Mouse (Mus musculus) midbrain, postnatal 0 days (tissue): ENCODE measurements around the gene Chic2. TPM values are rescaled to one million over a fixed set of nuclear protein-coding genes. Genes with fewer than 3 reads are reported as not detected.

Experiments
- ATAC-seq: fragments of 200-750 bp; cut with Nextera tagmentation; 2 replicates; pipeline ENCODE4 v1.8.0; 2017; ENCODE audit warnings: moderate number of reproducible peaks, mild to moderate bottlenecking, moderate TSS enrichment, moderate library complexity; ENCODE audit not compliant: low FRiP score
- DNase-seq: peaks from one replicate; pipeline ENCODE4 v3.0.0-alpha.2; 2015; ENCODE audit warnings: low spot score
- H3K27ac ChIP-seq: fragments of 300-500 bp; sonication (generic); 2 replicates; pipeline ENCODE4 v1.5.1; 2014; ENCODE audit warnings: low read depth, mild to moderate bottlenecking, low read length, mixed read lengths
- H3K27me3 ChIP-seq: fragments of 300-500 bp; sonication (generic); 2 replicates; pipeline ENCODE4 v1.6.1; 2014; ENCODE audit warnings: low read length, control low read depth, mixed read lengths; ENCODE audit not compliant: insufficient read depth
- H3K36me3 ChIP-seq: fragments of 300-500 bp; sonication (generic); 2 replicates; pipeline ENCODE4 v1.6.1; 2014; ENCODE audit warnings: low read length, control low read depth, mixed read lengths; ENCODE audit not compliant: insufficient read depth
- H3K4me1 ChIP-seq: fragments of 300-500 bp; sonication (generic); 2 replicates; pipeline ENCODE4 v1.6.1; 2014; ENCODE audit warnings: mild to moderate bottlenecking, control low read depth, antibody characterized with exemption, low read length, mixed read lengths; ENCODE audit not compliant: insufficient read depth
- H3K4me2 ChIP-seq: fragments of 300-500 bp; sonication (generic); 2 replicates; pipeline ENCODE4 v1.6.1; 2014; ENCODE audit warnings: low read depth, mild to moderate bottlenecking, low read length, mixed read lengths; ENCODE audit not compliant: poor library complexity, severe bottlenecking
- H3K4me3 ChIP-seq: fragments of 300-500 bp; sonication (generic); 2 replicates; pipeline ENCODE4 v1.5.1; 2014; ENCODE audit warnings: low read depth, mild to moderate bottlenecking, low read length, moderate library complexity
- H3K9ac ChIP-seq: fragments of 300-500 bp; sonication (generic); replicated peaks from 2 replicates; pipeline ENCODE4 v1.6.1; 2014; ENCODE audit warnings: mild to moderate bottlenecking, low read length, moderate library complexity, mixed read lengths; ENCODE audit not compliant: poor library complexity, severe bottlenecking
- H3K9me3 ChIP-seq: fragments of 300-500 bp; sonication (generic); 2 replicates; pipeline ENCODE4 v1.6.1; 2016; ENCODE audit warnings: low read length, control low read depth
- CTCF ChIP-seq: IDR thresholded peaks from 2 replicates; pipeline ENCODE4 v1.5.1; 2016; ENCODE audit warnings: antibody characterized with exemption, mild to moderate bottlenecking
- WGBS: fragments of 180-500 bp; shearing (Covaris S2); extraction: QIAGEN DNeasy Blood & Tissue Kit; methylation state at CpG from one replicate; pipeline ENCODE4 v1.1.7; 2014; 5-methylcytosine and 5-hydroxymethylcytosine counted together
- polyA plus RNA-seq: library from polyadenylated mRNA; unstranded; fragments of >200 nt; fragmentation: Nextera tagmentation; extraction: Ambion mirVana; gene quantifications from 2 replicates; pipeline ENCODE4 v1.2.1, GENCODE M21; 2015
- total RNA-seq: library from RNA; depleted of rRNA; stranded (reverse); fragments of >200 nt; gene quantifications from 2 replicates; pipeline ENCODE4 v1.2.3, GENCODE M21; 2014

The Chic2 gene
- total and polyA plus RNA-seq, 2 experiments from 2014 or later = 9.6 to 31.4 TPM

GRCm38 (mm10) chr5:75075383-75075941 lies 30.9 kb upstream of the Chic2 start, which contains the start of gene Gsx2:
Gsx2 (plus strand) TSS chr5:75075601.
- peak; percentile 47; the same call in 1 of the 2 replicates for ATAC-seq
- no peak for DNase-seq
- Histone ChIP-seq H3K9me3 (no peaks in the 10 kb centered on the region), H3K27me3 (peaks cover 90% of the 10 kb centered on the region), H3K4me2 (peak within 1 kb of the TSS; percentile 36), H3K4me1 (no peaks in the 10 kb centered on the region), H3K27ac (no peak within 1 kb of the TSS), H3K36me3 (no peaks in the 10 kb centered on the region), H3K4me3 (peak within 1 kb of the TSS; percentile 25), H3K9ac (no peak within 1 kb of the TSS)
- WGBS = 0% methylated on average over 38 of the region's 41 CpGs
- TF ChIP-seq CTCF = no peak

- ATAC-seq = no peak
- peaks cover 92% of the 10 kb centered on the region for H3K27me3 ChIP-seq
- no peaks in the 10 kb centered on the region for H3K4me1 ChIP-seq
- H3K9me3 ChIP-seq = no peaks in the 10 kb centered on the region
- WGBS = 5% methylated on average over 15 of the region's 15 CpGs
- DNase-seq = no peak
- H3K36me3 ChIP-seq = no peaks in the 10 kb centered on the region
- peak overlapping the region; percentile 36 for H3K4me2 ChIP-seq
- H3K4me3 ChIP-seq = peak overlapping the region; percentile 25; the same call in 1 of the 2 replicates
- no peak overlapping the region for H3K27ac ChIP-seq
- no peak overlapping the region for H3K9ac ChIP-seq
- no peak for TF ChIP-seq CTCF
Observed at GRCm38 (mm10) chr5:75074537-75075382, 30.2 kb upstream of the Chic2 start.

DNA sequence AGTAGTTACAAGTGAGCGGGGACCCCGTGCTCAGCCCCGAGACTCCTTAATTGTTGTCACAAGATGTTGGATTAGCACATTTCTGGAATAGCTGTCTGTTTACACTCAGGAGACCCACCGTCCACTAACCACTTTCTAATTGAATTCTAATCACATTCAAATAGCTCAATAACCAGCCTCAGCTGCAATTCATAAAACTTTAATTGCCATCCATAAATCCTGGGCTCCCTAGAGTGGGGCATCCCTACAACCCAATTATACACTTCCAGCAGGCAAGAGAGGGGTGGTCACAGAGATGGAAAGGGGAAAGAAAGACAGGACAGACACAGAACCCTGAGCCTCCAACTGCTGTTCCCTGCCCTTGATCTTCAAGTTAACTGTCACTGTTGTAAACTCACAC lies 29.6 kb upstream of the Chic2 start:
- Histone ChIP-seq H3K27ac (no peak overlapping the region), H3K9me3 (no peaks in the 10 kb centered on the region), H3K4me3 (no peak overlapping the region), H3K36me3 (no peaks in the 10 kb centered on the region), H3K27me3 (peaks cover 92% of the 10 kb centered on the region), H3K4me2 (no peak overlapping the region), H3K9ac (no peak overlapping the region), H3K4me1 (no peaks in the 10 kb centered on the region)
- WGBS = 10% methylated on average over 4 of the region's 4 CpGs
- no peak for DNase-seq
- TF ChIP-seq CTCF = no peak
- ATAC-seq = no peak

DNA sequence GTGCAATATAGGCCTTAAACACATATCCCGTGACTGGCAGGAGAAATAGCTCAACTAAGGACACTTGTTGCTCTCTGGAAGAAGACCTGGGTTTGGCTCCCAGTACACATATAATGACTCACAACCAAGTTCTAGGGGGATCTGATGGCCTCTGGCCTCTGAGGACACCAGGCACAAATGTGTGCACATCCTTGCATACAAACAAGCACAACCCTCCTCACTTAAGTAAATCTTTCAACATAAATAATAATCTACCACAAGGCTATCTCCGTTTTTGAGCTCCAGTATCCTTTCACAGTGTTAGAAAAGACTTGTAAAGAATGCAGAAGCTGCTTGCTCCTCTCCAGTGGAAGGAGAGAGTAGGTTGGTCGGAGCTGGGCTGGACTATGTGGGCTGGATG lies 29.1 kb upstream of the Chic2 start:
- H3K27ac ChIP-seq = no peak overlapping the region
- TF ChIP-seq CTCF = no peak
- no peaks in the 10 kb centered on the region for H3K36me3 ChIP-seq
- H3K9me3 ChIP-seq = no peaks in the 10 kb centered on the region
- peaks cover 92% of the 10 kb centered on the region for H3K27me3 ChIP-seq
- ATAC-seq (no peak), DNase-seq (no peak)
- 19% methylated on average over 3 of the region's 3 CpGs for WGBS
- no peak overlapping the region for H3K4me2 ChIP-seq
- no peak overlapping the region for H3K4me3 ChIP-seq
- no peak overlapping the region for H3K9ac ChIP-seq
- H3K4me1 ChIP-seq = no peaks in the 10 kb centered on the region

- no peak for TF ChIP-seq CTCF
- no peaks in the 10 kb centered on the region for H3K36me3 ChIP-seq
- no peak overlapping the region for H3K27ac ChIP-seq
- H3K4me3 ChIP-seq = no peak overlapping the region
- DNase-seq (no peak), ATAC-seq (no peak)
- H3K4me2 ChIP-seq = no peak overlapping the region
- peaks cover 92% of the 10 kb centered on the region for H3K27me3 ChIP-seq
- H3K4me1 ChIP-seq = no peaks in the 10 kb centered on the region
- H3K9me3 ChIP-seq = no peaks in the 10 kb centered on the region
- no peak overlapping the region for H3K9ac ChIP-seq
- WGBS = 11% methylated on average over 1 of the region's 1 CpGs
Observed at GRCm38 (mm10) chr5:75073167-75073566, 28.6 kb upstream of the Chic2 start.

DNA sequence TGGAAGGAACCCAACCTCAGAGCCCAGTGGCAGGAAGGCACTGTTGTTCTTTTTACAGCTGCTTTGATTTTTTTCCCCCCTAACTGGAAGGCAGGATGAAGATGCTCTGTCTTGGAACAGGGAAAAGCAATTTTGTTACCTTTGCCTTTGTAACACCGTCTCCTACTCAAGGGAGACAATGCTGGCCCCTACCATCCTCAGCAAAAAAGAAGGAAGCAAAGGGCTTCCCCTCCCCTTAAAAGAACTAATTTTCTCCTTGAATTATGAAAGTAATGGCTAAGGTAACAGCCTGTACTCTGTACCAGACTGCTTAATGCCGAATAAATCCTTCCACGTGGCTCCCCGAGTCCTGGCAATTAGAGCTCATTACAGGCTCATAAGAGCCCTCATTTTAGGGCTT lies 28.0 kb upstream of the Chic2 start:
- H3K4me2 ChIP-seq = no peak overlapping the region
- no peaks in the 10 kb centered on the region for H3K9me3 ChIP-seq
- whole genome bisulfite sequencing = 2% methylated on average over 4 of the region's 4 CpGs
- H3K36me3 ChIP-seq = no peaks in the 10 kb centered on the region
- H3K27ac ChIP-seq = no peak overlapping the region
- ATAC-seq (no peak), DNase-seq (no peak)
- peaks cover 94% of the 10 kb centered on the region for H3K27me3 ChIP-seq
- no peak for TF ChIP-seq CTCF
- no peaks in the 10 kb centered on the region for H3K4me1 ChIP-seq
- H3K4me3 ChIP-seq = no peak overlapping the region
- no peak overlapping the region for H3K9ac ChIP-seq
